Mouse (Mus musculus) embryonic fibroblast, embryonic 13.5 days (primary cell): ENCODE results near the gene Megf9.

ENCODE experiments used
- CTCF ChIP-seq: IDR thresholded peaks from 2 replicates; pipeline ENCODE4 v1.5.1; 2011; ENCODE audit warnings: mild to moderate bottlenecking, control low read depth, low read length, moderate library complexity, borderline replicate concordance; ENCODE audit not compliant: insufficient read depth
- POLR2A ChIP-seq: IDR thresholded peaks from 2 replicates; pipeline ENCODE4 v1.6.1; 2011; ENCODE audit warnings: low read depth, mild to moderate bottlenecking, control low read depth, low read length, moderate library complexity

DNA sequence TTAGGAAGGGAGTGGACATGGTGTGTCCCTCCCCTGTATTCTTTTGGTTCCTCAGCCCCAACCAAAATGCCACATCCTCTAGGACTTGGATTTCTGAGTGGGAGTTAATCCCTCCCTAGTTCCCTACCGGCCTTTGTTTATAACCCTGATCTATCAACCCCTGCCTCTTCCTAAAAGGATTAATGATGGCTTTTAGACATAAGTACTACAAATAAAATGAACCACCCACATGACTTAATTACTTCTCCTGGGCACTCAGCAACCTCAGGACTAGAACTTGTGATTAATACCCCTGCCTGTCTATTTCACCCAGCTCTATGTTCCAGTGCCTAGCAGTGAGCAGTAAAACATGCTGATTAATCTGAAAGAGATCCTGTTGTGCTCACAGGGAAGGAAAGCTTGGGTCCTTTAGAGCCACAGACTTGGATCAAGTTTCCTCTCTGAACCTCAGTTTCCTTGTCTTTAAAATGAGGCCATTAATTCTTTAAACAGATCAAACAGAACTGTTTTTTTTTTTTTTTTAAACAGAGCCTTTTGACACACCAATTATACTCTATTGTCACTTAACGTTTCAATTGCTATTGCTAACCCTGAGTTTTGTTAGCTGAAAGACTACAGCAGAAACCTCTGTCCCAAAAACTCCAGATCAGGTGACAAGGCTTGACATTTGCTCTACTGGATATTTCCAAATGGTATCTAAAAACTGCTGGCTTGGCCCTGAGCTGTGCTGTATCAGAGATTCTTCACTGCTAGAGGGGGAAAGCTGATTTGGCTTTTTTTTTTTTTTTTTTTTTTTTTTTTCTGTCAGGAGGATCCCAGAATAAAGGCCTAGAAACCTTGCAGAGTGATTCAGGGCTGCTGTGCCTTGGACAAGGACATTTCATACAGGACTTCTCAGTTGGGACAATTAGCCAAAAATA is 2.1 kb upstream of the Megf9 start:
- no peak for TF ChIP-seq CTCF
- no peak for TF ChIP-seq POLR2A
